Mouse (Mus musculus) heart, postnatal 25 days (tissue): Measurements from ENCODE around the gene Gm39653. TPM values are rescaled to one million over a fixed set of nuclear protein-coding genes. Genes with fewer than 3 reads are reported as not detected.
"Not testable (repeated sequence)": the region's sequence is repeated elsewhere in the genome, so short reads cannot be mapped to it uniquely, and the experiment has no call there.

Experiments used
- DNase-seq: peaks from one replicate; pipeline ENCODE4 v3.0.0; 2022; ENCODE audit warnings: low spot score
- intact Hi-C: fragments of 180-260 bp; cut with DNase I; formaldehyde crosslinking; loops from one replicate; pipeline ENCODE4 v1.15.1; 2025
- total RNA-seq, 2 experiments: library from RNA; stranded (reverse); gene quantifications; 2 replicates each; pipeline ENCODE4 v1.2.3; 2021

Gm39653 gene
- not detected for total RNA-seq

DNA sequence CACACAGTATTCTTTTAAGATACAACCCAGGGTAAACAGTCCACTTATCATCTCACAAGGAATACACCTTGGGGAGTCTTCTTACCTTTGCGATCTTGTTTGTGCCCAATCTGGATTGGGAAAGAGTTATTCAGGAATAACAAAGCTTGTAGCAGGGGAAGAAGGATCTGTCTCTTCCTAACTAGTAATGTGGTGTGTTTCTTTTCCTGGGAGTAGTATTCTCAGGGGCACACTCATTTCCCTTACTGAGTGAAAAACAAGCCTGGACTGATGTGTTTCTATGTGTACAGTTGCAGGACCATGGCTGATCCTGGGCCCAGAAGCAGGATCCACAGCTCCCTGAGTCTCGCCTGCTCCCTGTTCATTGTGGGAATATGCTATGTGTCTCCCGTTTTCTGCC lies at the start of gene Gm39653:
TSS of gene Gm39653 (plus strand) at position 301 of the 400 bp plus-strand sequence.
- DNase-seq, result no peak
- intact Hi-C loops, result no loop called here

DNA sequence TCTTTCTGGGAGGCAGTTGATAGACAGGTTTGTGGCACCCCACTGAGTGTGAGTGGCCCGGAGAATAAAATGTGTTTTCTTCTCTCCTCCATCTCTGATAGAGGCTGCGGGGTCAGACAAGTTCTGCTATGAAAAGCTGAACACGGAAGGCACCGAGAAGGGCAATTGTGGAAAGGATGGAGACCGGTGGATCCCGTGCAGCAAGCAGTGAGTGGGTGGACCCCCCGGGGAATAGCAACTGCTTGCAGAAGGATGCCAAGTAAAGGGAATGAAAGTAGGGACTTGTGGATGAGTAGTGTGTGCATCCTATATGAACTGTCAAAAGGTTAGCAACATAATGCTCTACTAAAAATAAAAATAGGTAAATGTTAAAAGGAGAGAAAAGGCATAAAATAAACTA lies 49.3 kb upstream of the Gm39653 start:
- intact Hi-C loops, result no loop called here
- no peak for DNase-seq

DNA sequence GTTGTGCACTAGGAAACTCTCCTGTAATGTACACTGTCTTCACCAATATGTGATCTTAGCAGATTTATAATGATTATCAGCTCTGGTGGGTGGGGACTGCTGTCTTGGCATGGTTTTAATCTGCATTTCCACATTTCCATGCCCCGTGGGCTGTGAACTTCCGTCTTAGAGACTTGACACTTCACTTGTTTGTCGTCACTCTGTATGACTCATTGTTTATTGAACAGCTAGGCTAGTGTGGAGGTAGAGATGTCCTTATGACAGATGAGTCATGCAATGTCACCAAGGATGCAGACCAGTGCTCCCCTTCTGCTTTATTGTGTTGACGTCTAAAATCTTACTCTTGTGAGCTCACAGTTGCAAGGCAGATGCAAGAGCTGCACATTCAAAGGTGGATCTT lies 48.7 kb upstream of the Gm39653 start:
- intact Hi-C loops, result no loop called here
- DNase-seq, result no peak

DNA sequence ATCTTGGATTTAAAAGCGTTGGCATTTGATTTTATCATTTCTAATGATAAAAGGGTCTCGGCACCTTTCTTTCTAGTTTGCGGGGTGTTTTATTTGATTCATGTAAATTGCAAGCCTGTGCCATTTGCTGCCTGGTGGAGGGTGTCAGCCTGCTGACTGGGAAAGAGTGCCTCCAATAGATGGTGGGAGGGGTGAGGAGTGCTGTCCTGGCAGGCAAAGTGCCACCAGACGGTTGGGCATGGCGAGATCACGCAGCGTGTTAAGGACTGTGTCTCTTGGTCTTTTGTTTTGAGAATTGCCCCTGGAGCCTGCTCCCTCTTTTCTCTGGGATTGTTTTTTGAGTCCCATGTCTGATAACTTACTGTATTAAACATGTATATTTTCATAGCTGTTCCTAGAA lies 43.5 kb upstream of the Gm39653 start:
- no peak for DNase-seq
- intact Hi-C loops, result no loop called here

DNA sequence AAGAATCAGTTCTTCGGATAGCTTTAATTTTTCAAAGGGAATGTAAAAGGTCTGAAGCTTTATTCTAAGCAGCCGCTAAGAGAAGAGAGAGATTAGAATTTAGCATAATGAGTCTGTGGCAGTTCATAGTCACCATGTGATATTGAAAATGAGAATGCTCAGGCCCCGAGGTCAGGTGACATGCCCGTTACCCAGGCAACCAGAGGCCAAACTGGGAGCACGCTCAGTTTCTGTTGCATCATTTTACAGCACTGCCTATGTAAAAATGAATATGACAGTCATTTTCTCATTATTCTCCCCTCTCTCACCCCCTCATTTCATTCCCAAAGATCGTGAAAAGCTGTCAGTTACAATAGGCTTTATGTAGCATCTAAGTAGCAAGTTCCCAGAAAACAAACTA lies 42.3 kb upstream of the Gm39653 start:
- intact Hi-C loops, result no loop called here
- DNase-seq, result no peak

DNA sequence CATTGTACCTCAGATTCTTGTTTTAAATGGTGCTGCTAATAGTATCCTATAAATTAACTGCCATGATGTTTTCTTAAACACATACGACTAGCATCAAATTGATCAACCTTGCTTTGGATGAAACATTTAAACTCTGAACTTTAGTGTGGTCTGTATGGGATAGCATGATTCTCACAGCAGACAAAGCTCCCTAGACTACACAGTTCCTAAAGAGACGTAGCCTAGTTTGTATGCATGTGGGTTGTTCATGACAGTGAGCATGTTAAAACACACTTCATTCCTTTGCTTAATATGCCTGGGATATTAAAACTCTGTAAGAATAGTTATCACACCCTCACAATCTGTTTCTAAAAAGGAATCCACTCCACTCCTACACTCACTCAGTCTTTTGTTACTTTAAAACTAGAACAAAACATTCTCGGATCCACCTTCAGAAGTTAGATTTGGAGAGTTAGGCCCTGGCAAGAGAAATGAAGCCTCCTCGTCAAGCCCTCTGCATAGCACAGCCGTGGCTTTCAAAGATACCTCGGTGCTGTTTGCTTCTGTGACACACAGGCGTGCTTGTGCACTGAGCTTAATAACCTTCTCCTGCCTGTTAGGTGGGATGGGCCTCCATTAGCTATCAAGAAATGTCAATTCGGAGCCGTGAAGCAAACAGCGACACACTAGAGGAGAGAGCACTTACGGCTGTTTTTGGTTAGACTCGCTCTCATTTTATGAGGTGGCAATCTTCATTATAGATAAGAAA lies 41.7 kb upstream of the Gm39653 start:
- intact Hi-C loops, result no loop called here
- DNase-seq, result no peak

DNA sequence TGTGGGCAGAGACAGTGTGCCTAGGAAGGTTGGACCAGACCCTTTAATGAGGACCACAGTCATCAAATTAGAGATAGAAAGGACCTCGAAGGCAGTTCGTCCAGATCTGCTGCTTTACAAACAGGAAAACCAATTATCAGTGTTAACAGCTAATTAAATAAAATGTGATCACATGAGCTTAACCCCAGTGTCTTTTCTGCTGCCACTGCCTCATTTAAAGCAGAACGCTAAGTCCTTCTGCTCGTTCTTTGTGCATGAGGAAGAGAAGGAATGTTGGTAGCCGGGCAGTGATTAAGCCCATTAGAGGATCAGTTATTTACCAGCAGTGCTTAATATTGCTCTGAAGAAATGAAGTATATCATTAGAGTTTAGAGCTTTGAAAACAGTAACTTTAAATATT lies 39.0 kb upstream of the Gm39653 start:
- intact Hi-C loops, result no loop called here
- DNase-seq, result no peak

DNA sequence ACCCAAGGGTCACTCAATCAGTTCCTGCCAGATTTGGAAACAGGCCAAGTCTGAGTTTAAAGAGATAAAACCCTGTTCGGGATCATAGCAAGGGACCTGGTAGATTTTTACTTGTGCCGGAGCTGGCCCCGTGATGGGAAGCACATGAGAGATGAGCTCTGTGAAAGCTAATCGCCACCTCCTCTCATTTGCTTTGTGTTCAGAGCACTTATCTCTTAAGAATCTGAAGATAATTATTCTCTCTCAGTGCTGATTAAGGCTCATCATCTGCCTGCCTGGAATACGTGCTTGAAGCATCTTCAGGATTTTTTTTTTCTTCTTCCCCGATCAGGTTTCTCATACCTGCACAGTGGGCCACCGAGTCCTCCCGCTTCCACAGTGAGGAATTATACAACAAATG lies 36.6 kb upstream of the Gm39653 start:
- DNase-seq, result no peak
- intact Hi-C loops, result no loop called here

DNA sequence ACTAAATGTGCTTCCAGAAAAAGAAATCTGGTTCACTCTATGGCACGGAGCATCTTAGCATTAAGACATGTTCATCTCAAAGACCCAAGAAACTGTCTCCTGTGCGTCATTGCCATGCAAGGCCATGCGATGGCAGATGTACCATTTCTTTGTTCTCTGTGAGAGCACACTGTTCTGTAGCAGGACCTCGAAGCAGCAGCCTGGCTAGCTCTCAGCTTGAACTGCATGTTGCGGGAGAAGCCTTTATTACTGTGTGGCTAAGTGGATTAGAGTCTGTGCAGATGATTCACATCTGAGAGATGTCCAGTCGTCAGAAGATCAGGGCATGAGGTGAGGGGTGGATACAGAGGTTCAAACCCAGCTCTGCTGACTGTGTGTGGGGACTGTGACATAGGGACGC lies 28.9 kb upstream of the Gm39653 start:
- intact Hi-C loops, result no loop called here
- DNase-seq, result no peak

DNA sequence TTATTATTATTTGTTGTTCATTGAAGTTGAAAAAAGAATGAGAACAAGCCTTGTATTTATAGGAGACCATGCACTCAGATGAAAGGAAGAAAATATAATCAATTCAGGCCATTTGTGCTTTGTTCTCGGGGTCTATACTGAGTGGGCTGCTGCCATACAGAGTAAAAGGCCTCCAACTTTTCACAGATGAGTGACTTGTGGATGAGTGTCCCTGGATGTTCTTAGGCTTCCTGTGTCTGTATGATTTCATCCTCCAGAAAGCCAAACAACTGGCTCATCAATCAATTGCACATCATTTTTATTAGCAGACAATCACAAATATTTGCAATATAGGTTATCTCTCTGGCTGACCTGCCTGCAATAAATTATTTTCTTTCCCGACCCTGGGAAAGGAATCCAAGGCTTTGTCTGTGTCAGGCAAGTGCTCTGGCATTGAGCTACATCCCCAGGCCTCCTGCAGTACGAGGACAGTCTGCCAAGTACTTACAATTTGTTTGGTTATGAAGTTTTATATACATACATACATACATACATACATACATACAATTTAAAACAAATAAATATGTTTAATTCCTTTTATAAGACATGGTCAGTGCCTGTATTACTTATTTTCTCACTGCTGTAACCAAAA lies 11.8 kb upstream of the Gm39653 start:
- no peak for DNase-seq
- intact Hi-C loops, result no loop called here

DNA sequence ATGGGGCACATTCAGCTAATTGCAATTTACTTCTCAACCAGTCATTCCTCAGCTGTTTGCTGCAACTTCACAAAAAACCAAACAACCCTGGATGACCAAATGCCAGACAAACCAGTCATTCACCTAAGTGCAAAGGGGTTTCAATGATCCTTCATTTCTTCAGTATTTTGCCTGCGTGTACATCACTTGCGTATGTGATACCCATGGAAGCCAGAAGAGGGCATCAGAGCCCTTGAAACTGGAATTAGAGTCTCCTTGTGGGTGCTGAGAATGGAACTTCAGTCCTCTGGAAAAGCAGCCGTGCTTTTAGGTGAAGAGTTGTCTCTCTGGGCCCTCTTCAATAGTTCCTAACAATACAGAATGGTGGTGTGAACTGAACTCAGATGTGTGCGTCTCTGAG lies 6.2 kb upstream of the Gm39653 start:
- DNase-seq, result no peak
- intact Hi-C loops, result no loop called here

DNA sequence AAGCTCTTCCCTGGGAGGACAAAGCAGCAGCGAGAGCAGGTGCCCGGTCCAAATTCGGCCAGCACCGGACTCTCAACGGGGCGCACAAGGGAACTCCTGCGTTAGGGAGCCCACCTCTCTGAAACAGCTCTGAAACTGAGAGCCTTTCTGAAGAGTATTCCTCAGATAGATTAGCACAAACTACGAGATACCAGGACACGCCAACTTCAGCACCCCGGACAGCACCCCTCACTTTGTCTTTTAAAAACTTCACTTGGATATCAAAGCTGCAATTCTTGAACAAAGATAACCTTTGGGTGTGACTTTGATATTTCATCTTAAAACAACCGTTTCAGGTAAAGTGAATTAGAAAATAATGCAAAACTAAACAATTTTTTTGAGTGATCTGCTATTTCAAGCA lies 1.2 kb upstream of the Gm39653 start:
- no peak for DNase-seq
- intact Hi-C loops, result no loop called here

DNA sequence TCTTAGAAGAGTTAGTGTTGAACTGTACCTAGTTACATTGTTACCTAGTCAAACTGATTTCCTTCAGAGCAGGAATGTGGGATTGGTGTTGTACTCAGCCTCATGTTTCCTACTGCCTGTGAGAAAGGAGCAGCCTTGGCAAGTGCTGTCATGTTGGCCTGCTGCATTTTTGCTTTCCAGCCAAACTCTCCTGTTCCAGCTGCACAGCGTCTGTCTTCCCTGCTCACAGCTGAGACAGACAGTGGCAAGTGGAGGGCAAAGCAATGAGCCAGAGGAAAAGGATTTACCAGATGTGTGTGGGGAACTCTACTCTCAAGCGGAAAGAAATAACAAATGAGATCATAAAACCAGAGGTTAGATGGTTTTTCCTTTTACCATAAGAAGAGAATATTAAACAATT lies 12.4 kb downstream of the Gm39653 start:
- intact Hi-C loops, result no loop called here
- no peak for DNase-seq

DNA sequence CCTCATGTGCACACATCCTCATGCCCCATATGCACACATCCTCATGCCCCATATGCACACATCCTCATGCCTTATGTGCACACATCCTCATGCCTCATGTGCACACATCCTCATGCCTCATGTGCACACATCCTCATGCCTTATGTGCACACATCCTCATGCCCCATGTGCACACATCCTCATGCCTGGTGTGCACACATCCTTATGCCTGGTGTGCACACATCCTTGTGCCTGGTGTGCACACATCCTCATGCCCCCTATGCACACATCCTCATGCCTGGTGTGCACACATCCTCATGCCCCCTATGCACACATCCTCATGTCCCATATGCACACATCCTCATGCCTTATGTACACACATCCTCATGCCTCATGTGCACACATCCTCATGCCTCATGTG lies 14.6 kb downstream of the Gm39653 start:
- DNase-seq, intact Hi-C loops: not testable (repeated sequence)

DNA sequence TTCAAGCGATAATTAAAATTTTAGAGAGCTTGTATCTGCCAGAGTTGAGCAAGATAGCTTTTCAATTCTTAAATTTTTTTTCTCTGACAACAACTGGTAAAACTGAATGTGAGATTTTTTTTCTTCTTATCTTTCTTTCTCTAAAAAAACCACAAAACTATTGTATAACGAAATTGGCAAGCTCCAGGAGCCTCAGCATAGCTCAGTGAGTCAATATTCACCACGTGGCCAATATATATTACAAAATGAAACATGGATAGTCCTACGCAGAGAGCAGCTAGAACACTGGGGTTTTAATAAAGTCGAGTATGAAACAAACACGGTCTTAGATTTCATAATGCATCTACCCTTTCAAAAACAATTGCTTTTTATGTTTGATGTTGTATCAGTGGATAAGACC lies 24.2 kb downstream of the Gm39653 start:
- no peak for DNase-seq
- intact Hi-C loops, result no loop called here

DNA sequence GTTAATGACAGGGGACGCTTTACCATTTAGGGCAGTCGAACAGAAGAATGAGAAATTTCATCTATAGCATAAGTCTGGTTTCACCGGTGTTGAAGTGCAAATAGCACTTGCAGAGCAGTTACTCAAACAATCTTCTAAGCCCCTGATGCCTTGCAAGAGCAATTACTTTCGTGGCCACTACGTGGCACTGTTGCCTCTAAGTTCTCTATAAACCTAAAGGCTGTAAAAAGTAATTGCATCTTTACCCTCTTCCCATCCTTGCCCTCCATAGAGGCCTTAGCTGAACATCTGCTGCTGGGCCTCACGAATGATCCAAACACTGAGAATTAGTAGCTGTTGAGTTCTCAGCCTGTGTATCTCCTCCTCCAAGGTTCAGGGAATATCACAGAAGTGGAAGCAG lies 42.2 kb downstream of the Gm39653 start:
- no peak for DNase-seq
- intact Hi-C loops, result loop anchor here (2.0 to 5.0 kb wide), 3 partner anchors 791 to 1354 kb away; no protein-coding TSS in a partner anchor

DNA sequence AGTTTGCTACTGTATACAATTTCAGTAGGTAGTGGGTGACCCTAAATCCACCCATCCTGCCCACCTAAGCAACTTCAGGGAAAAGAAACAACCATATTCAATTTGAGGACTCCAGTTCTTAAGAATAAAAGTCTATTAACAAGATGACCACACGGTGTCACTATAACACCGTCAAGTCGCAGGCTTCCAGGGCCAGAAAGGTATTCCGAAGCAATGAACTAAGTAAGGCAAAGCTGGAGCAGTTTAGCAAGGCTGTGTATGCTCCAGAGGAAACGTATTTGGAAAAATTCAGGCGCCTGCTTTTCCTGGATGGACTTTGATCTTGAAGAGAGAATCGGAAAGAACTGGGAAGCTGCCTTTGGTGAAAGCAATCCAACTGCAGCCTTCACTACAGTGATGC lies 43.8 kb downstream of the Gm39653 start:
- intact Hi-C loops, result loop anchor here (2.0 to 5.0 kb wide), 3 partner anchors 789 to 1353 kb away; no protein-coding TSS in a partner anchor
- DNase-seq, result no peak

DNA sequence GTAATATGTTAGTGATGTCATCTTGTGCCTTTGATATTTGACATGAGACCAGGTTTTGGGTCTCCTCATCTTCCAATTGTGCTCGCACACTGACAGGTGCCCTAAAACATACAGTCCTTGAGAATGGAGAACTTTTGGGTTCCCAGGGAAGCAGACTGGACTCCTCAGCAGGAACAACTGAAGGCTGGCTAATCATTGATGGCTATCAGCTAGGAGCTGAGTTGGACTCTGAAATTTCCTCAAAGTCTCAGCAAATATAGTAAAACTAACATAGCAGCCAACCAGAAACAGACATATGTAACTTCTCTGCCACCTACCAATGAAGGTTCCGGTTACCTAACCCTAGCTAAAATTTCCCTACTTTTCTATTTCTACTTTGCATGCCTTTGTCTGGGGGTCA lies 50.3 kb downstream of the Gm39653 start:
- no peak for DNase-seq
- intact Hi-C loops, result loop anchor here (5.0 to 10.0 kb wide), 2 partner anchors 86 to 289 kb away; no protein-coding TSS in a partner anchor

DNA sequence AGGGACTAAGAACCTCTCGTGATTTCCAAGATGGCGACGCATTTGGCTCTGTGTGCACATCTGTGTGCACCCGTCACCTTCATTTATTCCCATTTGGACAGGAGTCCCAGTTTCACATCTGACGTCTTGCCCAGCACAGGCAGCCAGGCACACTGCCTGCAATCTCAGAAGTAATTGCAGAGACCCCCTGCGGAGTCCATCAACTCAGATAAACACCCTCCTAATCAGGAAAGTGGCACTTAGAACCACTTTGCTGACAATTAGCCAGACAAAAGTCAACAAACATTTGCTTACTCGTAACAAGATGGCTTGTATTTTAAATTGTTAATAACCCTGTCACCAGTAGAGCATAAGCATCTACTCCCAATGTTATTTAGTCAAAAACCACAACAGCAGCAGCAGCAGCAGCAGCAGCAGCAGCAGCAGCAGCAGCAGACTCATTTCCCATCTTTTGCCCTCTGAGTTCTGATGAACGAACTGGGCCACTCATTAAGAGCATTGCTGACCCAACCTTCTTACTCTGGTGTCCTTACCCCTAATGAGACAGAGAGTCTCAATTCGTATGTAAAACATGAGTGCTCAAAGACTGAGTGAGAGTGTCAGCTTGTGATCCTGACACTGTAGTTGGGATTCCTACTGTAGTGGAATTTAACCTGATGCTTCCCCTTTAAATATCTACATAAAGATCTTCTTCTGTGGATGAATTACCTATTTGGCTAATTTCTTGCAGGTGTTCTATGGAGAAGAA lies 51.6 kb downstream of the Gm39653 start:
- DNase-seq, result no peak
- intact Hi-C loops, result loop anchor here (5.0 to 10.0 kb wide), 2 partner anchors 85 to 287 kb away; no protein-coding TSS in a partner anchor

DNA sequence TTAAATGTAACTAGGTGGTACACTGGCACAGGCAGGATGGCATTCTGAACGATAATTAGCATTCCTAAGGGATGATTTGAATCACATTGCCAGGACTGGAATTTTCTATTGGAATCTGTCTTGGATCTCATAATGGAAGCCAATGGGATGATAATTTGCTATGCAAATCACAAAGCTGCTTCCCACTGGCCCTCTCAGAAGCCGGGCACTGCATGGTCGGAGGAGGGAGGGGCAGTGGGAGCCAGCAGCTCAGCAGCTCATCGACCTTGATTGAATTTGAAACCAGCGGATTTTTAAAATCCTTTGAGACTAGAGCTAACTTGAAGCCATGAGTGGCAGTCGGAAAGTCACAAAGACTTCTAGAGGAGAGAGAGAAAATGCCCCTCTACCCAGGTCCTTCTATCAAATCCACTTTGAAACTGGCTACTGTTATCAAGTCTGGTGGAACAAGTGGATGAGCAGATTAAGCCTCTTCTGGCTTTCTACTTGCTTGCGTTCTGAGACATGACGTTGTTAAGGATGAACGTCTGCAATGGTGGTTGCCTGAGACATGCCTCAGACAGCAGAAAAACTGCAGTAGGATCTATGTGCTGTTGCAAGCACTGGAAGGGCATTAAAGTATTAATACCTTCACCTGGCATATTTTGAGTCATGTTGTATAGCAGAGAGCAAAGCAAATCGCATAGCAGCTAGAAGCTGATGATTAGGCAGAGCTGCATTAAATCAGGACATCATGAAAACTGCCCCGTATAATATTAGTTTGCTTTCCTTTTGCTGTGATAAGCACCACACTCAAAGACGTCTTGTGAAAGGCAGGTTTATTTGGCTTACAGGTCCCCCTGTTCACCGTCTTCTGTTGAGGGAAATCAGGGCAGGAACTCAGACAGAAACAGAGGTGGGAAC lies 52.4 kb downstream of the Gm39653 start:
- DNase-seq, result no peak
- intact Hi-C loops, result loop anchor here (2.0 to 10.0 kb wide), 3 partner anchors 84 to 781 kb away; no protein-coding TSS in a partner anchor
